Mouse (Mus musculus) bone marrow macrophage, adult 2 months (primary cell): Measurements from ENCODE around the gene Taf9.

Experiments
- CTCF ChIP-seq: IDR thresholded peaks from 2 replicates; pipeline ENCODE4 v1.5.1; 2012; ENCODE audit warnings: low read depth, mild to moderate bottlenecking, low read length, moderate library complexity
- POLR2A ChIP-seq: IDR thresholded peaks from 2 replicates; pipeline ENCODE4 v1.6.1; 2012; ENCODE audit warnings: mild to moderate bottlenecking, low read depth, low read length, borderline replicate concordance

DNA sequence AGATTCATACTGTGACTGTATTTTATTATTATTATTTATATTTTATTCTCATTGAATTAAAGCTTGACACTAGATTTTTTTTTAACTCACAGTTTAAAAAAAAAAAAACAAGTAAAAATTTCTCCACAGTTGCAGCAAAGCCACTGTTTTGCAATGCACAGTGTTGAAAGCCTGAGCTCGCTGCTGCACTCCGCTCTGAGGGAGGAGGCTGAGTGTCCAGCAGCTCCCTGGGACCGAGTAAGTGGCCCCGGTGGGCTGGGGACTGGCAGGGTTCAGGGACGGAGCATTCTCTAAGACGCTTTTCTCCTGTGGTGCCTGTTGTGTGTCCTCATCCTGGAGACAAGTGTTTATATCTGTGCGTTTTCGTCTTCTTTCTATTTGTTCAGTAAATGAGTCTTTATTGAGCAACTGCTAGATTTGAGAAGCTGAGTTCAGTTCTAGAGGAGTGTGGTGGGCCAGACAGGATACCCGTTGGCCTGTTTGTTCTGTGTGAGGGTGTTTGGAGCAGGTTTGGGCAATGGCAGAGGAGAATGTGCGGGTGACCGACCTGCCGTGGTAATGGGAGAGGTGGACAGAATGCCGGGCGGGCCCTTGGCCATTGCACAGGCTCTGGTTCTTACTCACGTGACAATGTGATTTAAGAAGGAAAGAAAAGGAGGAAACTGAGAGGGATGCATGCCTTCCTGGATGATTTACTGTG lies 24.7 kb downstream of the Taf9 start:
- TF ChIP-seq CTCF (no peak), POLR2A (no peak)
